Mouse (Mus musculus): ENCODE results near the gene Zfp366.

GRCm38 (mm10) chr13:99151121-99151520, 33.5 kb upstream of the Zfp366 start:
- TF ChIP-seq CTCF (IDR thresholded peaks at IDR 0.05; ENCODE audit: extremely low read depth, insufficient read depth, insufficient read length, insufficient replicate concordance) (no peak), POLR2A (IDR thresholded peaks at IDR 0.05; ENCODE audit: low read depth, low read length) (no peak)

Data from spleen, adult 2 months (tissue).